Mouse (Mus musculus): Measurements from ENCODE around the gene Tyrp1.

Gene Tyrp1

GRCm38 (mm10) chr4:80834050-80834449 lies at the start of gene Tyrp1:
Tyrp1 (plus strand) TSS chr4:80834123.
- no peak for DNase-seq (ENCODE audit: low spot score in 2 of 2)

DNA sequence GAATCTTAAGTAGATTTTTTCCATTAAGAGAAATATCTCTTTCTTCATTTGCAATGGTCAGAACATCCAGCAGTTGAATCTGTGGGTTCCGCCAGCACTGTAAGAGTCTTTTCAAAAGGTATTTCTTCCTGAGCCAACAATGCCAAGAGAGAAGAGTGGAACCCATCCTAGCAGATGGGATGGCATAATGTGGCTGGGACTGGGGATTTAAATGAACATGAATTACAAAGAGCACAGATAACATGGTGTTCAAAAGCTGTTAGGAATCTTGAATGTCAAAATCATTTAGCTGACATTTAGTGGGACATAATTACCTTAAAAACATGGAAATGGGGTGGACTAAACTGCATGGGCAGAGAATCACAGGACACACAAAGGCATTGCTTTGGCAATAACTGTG lies 45.6 kb upstream of the Tyrp1 start:
- DNase-seq (ENCODE audit: low spot score in 2 of 2) = no peak

GRCm38 (mm10) chr4:80819511-80819910 lies 14.4 kb upstream of the Tyrp1 start:
- no peak for DNase-seq (ENCODE audit: low spot score in 2 of 2)

DNA sequence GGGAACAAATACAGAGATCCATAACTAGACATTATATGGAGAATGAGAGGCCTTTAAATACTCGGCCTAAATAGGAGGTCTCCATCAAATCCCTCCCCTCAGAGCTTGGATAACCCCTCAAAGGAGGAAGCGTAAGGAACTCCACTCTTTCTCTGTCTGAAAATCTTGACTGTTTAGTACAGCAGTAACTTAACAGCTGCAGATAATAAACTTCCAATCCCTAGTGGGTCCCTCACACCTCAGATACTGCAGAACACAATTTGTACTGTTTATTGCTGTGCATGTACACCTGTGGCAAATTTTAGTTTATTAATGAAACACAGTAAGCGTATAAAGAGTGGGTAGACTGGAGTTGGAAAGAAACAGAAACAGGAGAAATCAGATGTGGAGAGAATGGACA lies 12.0 kb upstream of the Tyrp1 start:
- DNase-seq (ENCODE audit: low spot score in 2 of 2) = no peak

GRCm38 (mm10) chr4:80828232-80828631 lies 5.7 kb upstream of the Tyrp1 start:
- DNase-seq (ENCODE audit: low spot score in 2 of 2) = no peak

DNA sequence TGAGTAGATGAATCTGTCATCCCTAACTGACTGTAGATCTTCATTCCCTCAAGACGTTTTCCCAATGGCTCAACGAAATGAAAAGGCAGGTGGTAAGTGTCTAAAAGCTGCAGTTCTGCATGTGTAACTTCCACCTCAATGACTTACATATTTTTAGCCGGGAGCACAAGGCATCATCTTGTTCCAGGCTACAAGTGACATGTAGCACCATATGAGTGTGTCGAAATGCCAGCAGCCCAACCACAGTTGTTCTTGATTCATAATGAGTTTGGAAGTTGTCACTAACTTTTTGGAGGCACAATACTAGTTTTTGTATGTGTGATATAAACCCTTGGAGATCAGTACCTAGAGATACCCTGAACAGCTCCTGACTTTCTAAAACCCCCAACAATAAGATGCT lies 5.4 kb downstream of the Tyrp1 start:
- no peak for DNase-seq (ENCODE audit: low spot score in 2 of 2)

DNA sequence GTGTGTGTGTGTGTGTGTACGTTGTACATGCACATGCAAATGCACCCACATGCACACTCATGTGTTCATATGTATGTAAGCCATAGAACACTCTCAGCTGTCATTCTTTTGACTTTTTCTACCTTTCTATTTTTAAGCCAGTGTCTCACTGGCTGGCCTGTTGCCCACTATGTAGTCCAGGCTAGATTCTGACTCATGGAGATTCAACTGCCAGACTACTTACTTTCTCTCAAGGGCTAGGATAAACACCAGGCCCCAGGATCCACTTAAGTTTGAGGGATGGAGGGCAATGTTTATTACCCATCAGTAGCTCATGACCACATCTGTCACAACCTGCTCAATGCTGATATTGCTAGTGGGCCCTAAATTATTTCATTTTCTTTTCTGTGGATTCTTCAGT lies 8.1 kb downstream of the Tyrp1 start:
- DNase-seq (ENCODE audit: low spot score in 2 of 2) = no peak

DNA sequence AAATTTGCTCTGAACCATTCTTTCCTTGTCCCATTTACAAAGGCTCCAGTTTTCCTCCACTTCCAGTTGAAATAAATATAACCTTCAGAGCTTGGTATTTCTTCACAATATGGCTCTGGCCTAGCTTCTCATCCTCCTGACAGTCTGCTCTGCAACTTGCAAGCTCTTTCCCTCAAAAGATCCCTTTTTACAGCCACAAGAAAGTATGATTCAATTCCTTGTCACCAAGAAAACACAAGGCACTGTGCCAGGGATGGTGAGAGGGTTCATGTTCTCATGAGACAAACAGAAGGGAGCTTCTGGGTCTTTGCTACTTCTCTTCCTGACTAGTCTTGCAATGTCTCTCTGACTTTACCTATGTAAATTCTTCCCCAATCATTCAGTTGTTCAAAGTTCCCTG lies 9.8 kb downstream of the Tyrp1 start:
- DNase-seq (ENCODE audit: low spot score in 2 of 2) = no peak

GRCm38 (mm10) chr4:80846052-80846451 lies 12.1 kb downstream of the Tyrp1 start:
- DNase-seq (ENCODE audit: low spot score in 2 of 2) = no peak

DNA sequence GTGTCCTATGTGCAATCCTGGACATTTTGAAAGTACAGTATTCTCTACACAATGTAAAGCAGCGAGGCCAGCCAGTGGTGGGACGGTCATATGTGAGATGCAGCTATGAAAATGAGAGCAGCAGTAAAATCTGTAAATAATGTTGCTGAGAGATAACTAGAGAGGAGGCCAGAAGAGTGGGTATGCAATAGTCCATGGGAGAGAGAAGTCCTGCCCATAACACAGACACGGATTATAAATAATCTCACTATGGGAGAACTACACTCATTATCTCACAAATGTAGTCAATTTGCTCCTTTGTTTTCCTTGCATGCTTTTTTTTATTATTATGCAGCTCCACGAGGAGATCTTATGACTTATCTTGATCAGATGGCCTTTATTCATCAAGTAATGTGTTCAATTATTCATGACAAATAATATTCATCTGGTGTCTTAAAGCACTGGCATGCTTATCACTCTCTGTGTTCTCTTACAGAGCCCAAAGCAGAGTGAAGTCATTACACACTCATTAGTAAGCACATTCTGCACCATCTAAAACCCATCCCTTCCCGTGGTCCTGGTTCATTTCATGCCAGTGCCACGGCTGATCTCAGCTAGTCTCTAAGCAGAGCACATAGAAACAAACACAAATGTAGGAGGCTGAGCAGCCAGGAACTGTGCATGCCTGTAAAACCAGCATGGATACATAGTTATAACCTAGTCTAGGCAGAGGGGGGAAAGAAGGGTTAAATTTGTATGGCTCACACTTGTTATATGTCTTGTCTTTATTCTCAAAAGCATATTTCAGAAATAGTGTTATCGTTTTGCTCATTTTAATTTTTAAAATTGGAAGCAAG lies 18.9 kb downstream of the Tyrp1 start:
- no peak for DNase-seq (ENCODE audit: low spot score in 2 of 2)

DNA sequence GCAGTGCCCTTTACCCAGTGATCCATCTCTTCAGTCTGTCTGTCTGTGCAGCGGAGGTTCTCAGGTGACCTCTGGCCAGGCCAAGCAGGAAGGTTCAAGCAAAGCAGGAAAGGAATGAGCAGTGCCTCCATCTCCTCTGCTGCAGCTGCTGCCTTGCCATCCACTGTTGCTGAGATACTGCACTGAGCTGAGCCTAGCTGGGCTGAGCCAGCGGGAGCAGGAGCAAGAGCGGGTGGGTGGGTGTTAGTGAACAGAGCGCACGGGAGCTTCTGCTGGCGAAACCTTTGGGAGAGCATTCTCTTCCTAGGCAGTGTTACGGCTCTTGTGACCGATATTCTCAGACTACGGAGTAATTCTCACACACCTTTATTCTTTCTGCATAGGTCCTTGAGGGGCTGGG lies 21.6 kb downstream of the Tyrp1 start:
- no peak for DNase-seq (ENCODE audit: low spot score in 2 of 2)

- DNase-seq (ENCODE audit: low spot score in 2 of 2) = no peak
Observed at GRCm38 (mm10) chr4:80862962-80863361, 29.0 kb downstream of the Tyrp1 start.

GRCm38 (mm10) chr4:80863906-80864305 lies 30.0 kb downstream of the Tyrp1 start:
- no peak for DNase-seq (ENCODE audit: low spot score in 2 of 2)

- DNase-seq (ENCODE audit: low spot score in 2 of 2) = no peak
Observed at GRCm38 (mm10) chr4:80864511-80864922, 30.6 kb downstream of the Tyrp1 start.

- no peak for DNase-seq (ENCODE audit: low spot score in 2 of 2)
Observed at GRCm38 (mm10) chr4:80866065-80866464, 32.1 kb downstream of the Tyrp1 start.

DNA sequence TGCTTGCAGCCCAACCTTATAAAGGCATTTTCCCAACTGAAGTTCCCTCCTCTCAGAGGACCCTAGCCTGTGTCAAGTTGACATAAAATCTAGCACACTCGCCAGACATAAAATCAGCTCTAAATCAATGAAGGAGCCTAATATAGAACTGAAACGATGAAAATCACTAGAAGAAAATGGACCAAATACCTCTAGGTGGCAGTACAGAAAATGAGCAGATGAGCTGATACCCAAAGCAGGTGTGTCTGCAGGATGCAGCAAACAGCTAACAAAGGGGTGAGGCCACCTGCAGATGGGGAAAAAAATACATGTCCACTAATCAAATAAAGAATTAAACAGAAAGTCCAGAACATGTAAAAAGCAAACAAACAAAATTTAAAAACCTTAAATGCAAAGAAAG lies 35.7 kb downstream of the Tyrp1 start:
- DNase-seq (ENCODE audit: low spot score in 2 of 2) = no peak

GRCm38 (mm10) chr4:80872847-80873644 lies 39.1 kb downstream of the Tyrp1 start:
- DNase-seq (ENCODE audit: low spot score in 2 of 2) = no peak

- DNase-seq (ENCODE audit: low spot score in 2 of 2) = no peak
Observed at GRCm38 (mm10) chr4:80874121-80874859, 40.4 kb downstream of the Tyrp1 start.

DNA sequence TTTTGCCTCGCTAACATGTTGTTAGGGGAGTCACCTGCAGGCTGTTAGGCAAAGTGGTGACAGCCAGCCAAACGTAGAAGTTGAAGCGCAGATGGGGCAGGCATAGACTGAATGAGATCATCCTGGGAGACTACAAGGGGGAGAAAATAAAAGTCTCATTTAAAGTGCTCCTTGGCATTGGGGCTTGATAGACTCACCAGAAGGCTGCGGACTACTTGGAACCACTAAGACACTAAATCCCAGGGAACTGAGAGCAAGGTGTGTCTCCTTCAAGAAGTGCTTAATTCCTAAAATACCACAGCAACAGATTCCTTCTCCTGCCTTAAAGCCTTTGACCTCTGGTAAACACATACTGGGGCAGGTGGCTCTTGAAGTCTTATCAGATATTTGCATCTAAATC lies 41.1 kb downstream of the Tyrp1 start:
- no peak for DNase-seq (ENCODE audit: low spot score in 2 of 2)

DNA sequence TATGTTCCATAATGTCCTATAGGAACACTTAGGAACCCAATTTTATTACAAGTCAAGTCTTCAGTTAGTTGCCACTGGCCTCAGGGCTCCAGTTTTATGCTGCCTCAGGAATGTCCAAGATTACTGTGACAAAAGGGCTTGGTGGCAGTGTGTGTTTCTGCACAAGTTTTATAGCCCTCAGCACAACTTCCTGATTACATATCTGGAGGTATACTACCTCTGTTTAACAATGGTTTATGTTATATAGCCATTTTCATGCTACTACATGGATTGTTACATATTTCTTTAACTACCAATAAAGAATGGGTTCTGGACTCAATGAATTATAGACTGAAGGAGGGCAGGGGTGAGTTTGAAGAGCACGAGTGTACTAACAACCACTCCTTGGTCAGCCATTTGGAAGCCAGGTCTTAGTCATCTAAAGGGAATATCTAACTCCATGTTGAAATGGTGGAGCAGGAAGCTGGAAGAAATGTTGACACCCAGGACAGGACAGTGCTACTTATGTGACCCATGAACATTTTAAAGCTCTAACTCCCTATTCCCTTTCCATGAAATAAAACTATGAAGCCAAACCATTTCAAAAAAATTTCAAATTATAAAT lies 48.2 kb downstream of the Tyrp1 start:
- no peak for DNase-seq (ENCODE audit: low spot score in 2 of 2)

DNA sequence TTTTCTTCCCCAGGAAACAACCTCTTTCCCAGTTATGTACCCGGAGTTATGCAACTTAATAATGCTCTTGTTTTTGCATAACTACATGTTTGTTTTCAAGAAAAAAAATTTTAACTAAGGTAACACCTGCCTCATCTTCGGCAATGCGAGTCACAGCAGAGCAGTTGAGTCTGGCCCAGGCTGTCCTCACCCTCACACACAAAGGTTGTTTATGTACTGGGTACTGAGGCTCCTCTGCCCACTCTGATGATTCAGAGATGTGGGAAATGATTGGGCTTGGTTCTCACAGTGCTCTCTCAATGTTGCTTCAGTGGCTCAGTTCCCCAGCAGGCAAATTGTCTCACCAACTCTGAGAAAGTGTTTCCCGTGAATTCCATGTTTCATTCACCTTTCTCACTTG lies 52.7 kb downstream of the Tyrp1 start:
- no peak for DNase-seq (ENCODE audit: low spot score in 2 of 2)

- no peak for DNase-seq (ENCODE audit: low spot score in 2 of 2)
Observed at GRCm38 (mm10) chr4:80891004-80891403, 57.1 kb downstream of the Tyrp1 start.
